Mouse (Mus musculus): ENCODE results near the gene Msln. TPM values are rescaled to one million over a fixed set of nuclear protein-coding genes. Genes with fewer than 3 reads are reported as not detected.

Gene Msln
- polyA plus RNA-seq, 1 experiment from 2014 or later, result 42.8 TPM

Small RNA genes lying within 50 kb of the gene (microRNA-seq; reads per million reads assigned to microRNA genes)
- not detected for gene Gm25083
- gene Mir6966, result not detected

Other genes with a start within 250 kb of the Msln start
- gene Sox8, start 183.7 kb downstream of the Msln start, polyA plus RNA-seq (2015; fragmentation: Nextera tagmentation; extraction: Ambion mirVana), result 0.50 and 0.52 TPM in 2 replicates
- 26.9 TPM in 2 replicates for gene Lmf1, start 175.3 kb downstream of the Msln start, polyA plus RNA-seq (2015; fragmentation: Nextera tagmentation; extraction: Ambion mirVana)
- gene Gng13, start 37.2 kb downstream of the Msln start, polyA plus RNA-seq (2015; fragmentation: Nextera tagmentation; extraction: Ambion mirVana), result 2.5 and 2.8 TPM in 2 replicates
- 32.2 and 37.0 TPM in 2 replicates for gene Chtf18, start 27.0 kb downstream of the Msln start, polyA plus RNA-seq (2015; fragmentation: Nextera tagmentation; extraction: Ambion mirVana)
- 25.0 and 26.6 TPM in 2 replicates for gene Rpusd1, start 26.7 kb downstream of the Msln start, polyA plus RNA-seq (2015; fragmentation: Nextera tagmentation; extraction: Ambion mirVana)
- gene Mslnl, start 18.3 kb downstream of the Msln start, polyA plus RNA-seq (2015; fragmentation: Nextera tagmentation; extraction: Ambion mirVana), result 1.4 TPM in 2 replicates
- gene Narfl, start 19.4 kb upstream of the Msln start, polyA plus RNA-seq (2015; fragmentation: Nextera tagmentation; extraction: Ambion mirVana), result 27.8 and 30.9 TPM in 2 replicates
- gene Haghl, start 31.3 kb upstream of the Msln start, polyA plus RNA-seq (2015; fragmentation: Nextera tagmentation; extraction: Ambion mirVana), result 57.5 and 57.7 TPM in 2 replicates
- gene Ccdc78, start 32.2 kb upstream of the Msln start, polyA plus RNA-seq (2015; fragmentation: Nextera tagmentation; extraction: Ambion mirVana), result 2.1 and 4.5 TPM in 2 replicates
- 115 and 125 TPM in 2 replicates for gene Fam173a, start 38.5 kb upstream of the Msln start, polyA plus RNA-seq (2015; fragmentation: Nextera tagmentation; extraction: Ambion mirVana)
- gene AC134908.4, start 41.3 kb upstream of the Msln start, polyA plus RNA-seq (2015; fragmentation: Nextera tagmentation; extraction: Ambion mirVana), result not detected in 2 replicates
- 43.3 and 44.2 TPM in 2 replicates for gene Metrn, start 42.8 kb upstream of the Msln start, polyA plus RNA-seq (2015; fragmentation: Nextera tagmentation; extraction: Ambion mirVana)
- gene Fbxl16, start 54.7 kb upstream of the Msln start, polyA plus RNA-seq (2015; fragmentation: Nextera tagmentation; extraction: Ambion mirVana), result 1.1 and 1.2 TPM in 2 replicates
- gene Wdr24, start 69.2 kb upstream of the Msln start, polyA plus RNA-seq (2015; fragmentation: Nextera tagmentation; extraction: Ambion mirVana), result 28.5 and 28.9 TPM in 2 replicates
- gene Jmjd8, start 74.5 kb upstream of the Msln start, polyA plus RNA-seq (2015; fragmentation: Nextera tagmentation; extraction: Ambion mirVana), result 55.4 and 57.2 TPM in 2 replicates
- gene Stub1, start 79.0 kb upstream of the Msln start, polyA plus RNA-seq (2015; fragmentation: Nextera tagmentation; extraction: Ambion mirVana), result 314 and 316 TPM in 2 replicates
- gene Rhbdl1, start 82.9 kb upstream of the Msln start, polyA plus RNA-seq (2015; fragmentation: Nextera tagmentation; extraction: Ambion mirVana), result 0.68 and 1.5 TPM in 2 replicates
- 1.9 and 2.3 TPM in 2 replicates for gene Gm20683, start 87.4 kb upstream of the Msln start, polyA plus RNA-seq (2015; fragmentation: Nextera tagmentation; extraction: Ambion mirVana)
- gene Rhot2, start 90.5 kb upstream of the Msln start, polyA plus RNA-seq (2015; fragmentation: Nextera tagmentation; extraction: Ambion mirVana), result 18.3 and 18.6 TPM in 2 replicates
- 32.6 and 33.4 TPM in 2 replicates for gene Wdr90, start 107.1 kb upstream of the Msln start, polyA plus RNA-seq (2015; fragmentation: Nextera tagmentation; extraction: Ambion mirVana)
- 20.6 and 21.6 TPM in 2 replicates for gene Mcrip2, start 114.4 kb upstream of the Msln start, polyA plus RNA-seq (2015; fragmentation: Nextera tagmentation; extraction: Ambion mirVana)
- gene Mettl26, start 120.7 kb upstream of the Msln start, polyA plus RNA-seq (2015; fragmentation: Nextera tagmentation; extraction: Ambion mirVana), result 54.2 and 58.4 TPM in 2 replicates
- gene Wfikkn1, start 126.5 kb upstream of the Msln start, polyA plus RNA-seq (2015; fragmentation: Nextera tagmentation; extraction: Ambion mirVana), result 0.43 and 0.50 TPM in 2 replicates
- gene Rab40c, start 165.3 kb upstream of the Msln start, polyA plus RNA-seq (2015; fragmentation: Nextera tagmentation; extraction: Ambion mirVana), result 23.4 and 26.5 TPM in 2 replicates
- 62.0 and 64.2 TPM in 2 replicates for gene Pigq, start 190.6 kb upstream of the Msln start, polyA plus RNA-seq (2015; fragmentation: Nextera tagmentation; extraction: Ambion mirVana)
- gene Nhlrc4, start 190.6 kb upstream of the Msln start, polyA plus RNA-seq (2015; fragmentation: Nextera tagmentation; extraction: Ambion mirVana), result 0.41 and 1.1 TPM in 2 replicates
- 0.08 and 0.16 TPM in 2 replicates for gene A930017K11Rik, start 198.2 kb upstream of the Msln start, polyA plus RNA-seq (2015; fragmentation: Nextera tagmentation; extraction: Ambion mirVana)
- gene Capn15, start 231.4 kb upstream of the Msln start, polyA plus RNA-seq (2015; fragmentation: Nextera tagmentation; extraction: Ambion mirVana), result 21.1 TPM in 2 replicates

All from lung, embryonic 16.5 days (tissue).